Mouse (Mus musculus): ENCODE data around the gene Gpt2.

The Gpt2 gene

DNA sequence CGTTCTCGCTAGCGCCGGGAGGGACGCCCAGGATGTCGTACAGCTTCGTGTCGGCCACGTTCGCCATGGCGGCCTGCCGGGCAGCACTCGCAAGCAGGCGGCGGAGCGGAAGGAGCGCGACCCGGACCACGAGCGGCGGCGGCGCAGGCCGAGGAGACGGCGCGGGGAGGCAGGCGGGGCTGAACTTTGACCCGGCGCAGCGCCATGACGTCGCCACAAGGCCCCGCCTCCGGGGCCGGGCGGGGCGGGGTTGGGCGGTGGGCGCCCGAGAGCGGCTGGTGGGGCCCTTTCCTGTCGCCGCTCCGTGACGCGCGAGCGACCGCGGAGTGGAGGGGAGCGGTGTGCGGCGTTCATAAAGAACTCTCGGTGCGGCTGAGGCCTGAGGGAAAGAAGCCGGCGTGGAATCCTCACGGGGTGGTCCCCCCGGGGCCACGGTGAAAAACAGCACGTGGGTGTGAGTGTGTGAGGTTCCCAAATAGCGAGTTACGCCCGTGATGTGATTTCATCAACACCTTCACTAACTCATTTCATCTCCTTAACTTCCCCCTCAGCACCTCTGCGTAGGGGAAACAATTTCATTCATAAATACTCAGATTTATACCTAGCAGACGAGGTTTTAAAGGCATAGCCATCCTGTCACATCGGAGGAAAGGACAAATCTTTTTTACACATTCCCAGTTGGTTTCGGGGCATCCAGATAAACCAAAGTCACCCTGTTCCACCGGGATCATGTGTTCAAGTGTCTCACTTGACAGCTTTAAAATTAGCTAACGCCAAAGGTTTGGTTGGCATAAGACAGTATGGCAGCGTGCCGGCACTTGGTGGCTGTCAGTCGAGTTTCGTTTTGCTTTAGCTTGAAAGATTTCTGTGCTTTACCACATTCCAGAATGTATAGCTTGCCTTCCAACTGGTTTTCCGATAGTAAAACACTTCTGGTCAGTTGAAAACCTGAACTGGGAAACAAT is 63.1 kb downstream of the Gpt2 start, which contains the start of gene Dnaja2:
Dnaja2 (minus strand) TSS at position 164 of the 965 bp plus-strand sequence.
- in situ Hi-C loops (cut with MboI; ENCODE audit: low pct_unique_long_range_greater_than_20kb in 1 of 2, low sequenced_read_pairs in 2 of 2, unreplicated experiment in 1 of 2) = no loop called here

DNA sequence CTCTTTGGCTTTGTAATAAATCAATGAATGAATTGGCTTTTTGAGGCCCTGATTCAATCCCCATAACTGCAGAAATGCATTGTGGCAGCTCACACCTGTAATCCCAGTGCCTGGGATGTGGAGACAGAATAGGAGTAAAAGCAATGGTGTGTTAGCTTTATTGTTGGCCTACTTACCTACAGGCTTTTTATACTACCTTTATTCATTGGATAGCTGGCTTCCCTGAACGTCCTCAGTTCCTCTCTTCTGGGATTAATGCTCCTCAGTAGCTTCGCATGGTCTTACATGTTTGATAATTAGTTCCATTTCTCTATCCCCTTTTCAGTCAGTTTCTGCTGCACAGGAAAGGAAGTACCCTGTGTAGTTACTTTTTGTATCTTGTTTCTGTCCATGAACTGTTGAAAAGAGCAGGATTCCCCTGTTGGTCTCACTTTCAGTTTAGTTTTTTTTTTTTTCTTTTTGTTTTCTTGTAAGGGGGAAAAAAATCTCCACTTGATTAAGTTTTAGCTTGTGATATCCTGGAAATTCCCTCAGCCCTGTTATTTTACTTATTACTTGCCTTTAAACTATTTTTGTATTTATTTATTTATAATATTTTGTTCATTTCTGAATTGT is 64.7 kb downstream of the Gpt2 start:
- in situ Hi-C loops (cut with MboI; ENCODE audit: low pct_unique_long_range_greater_than_20kb in 1 of 2, low sequenced_read_pairs in 2 of 2, unreplicated experiment in 1 of 2) = no loop called here

DNA sequence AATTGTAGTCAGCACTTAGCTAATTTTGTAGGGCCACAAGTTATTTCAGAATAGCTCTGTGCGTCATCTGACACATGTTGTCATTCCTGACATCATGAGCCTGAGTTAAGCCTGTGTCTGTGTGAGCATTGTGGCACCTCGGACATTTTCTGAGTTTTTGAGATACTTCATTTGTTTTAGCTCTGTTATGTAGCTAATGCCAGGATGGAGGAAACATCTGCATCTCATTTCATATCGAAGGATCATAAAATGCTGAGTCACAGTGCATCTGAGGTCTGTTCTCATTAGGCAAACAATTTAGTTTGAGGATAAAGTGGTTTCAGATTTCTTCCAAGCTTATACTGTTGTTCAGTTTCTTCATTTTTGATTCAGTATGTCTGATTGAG is 65.2 kb downstream of the Gpt2 start:
- in situ Hi-C loops (cut with MboI; ENCODE audit: low pct_unique_long_range_greater_than_20kb in 1 of 2, low sequenced_read_pairs in 2 of 2, unreplicated experiment in 1 of 2) = no loop called here

DNA sequence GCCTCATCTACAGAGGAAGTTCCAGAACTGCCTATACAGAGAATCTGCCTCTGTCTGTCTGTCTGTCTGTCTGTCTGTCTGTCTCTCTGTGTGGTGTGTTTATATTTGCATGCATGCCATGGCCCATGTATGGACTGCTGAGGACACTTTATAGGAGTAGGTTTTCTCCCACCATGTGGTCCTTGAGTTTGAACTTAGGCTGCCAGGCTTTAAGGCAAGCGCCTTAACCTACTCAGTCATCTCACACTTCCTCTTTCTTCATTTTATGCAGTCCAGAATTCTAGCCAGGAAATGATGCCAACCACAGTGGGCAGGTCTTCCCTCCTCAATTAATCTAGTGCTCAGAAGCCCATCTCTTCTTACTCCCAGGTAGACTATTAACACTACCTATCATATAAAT is 66.8 kb downstream of the Gpt2 start:
- in situ Hi-C loops (cut with MboI; ENCODE audit: low pct_unique_long_range_greater_than_20kb in 1 of 2, low sequenced_read_pairs in 2 of 2, unreplicated experiment in 1 of 2) = no loop called here

DNA sequence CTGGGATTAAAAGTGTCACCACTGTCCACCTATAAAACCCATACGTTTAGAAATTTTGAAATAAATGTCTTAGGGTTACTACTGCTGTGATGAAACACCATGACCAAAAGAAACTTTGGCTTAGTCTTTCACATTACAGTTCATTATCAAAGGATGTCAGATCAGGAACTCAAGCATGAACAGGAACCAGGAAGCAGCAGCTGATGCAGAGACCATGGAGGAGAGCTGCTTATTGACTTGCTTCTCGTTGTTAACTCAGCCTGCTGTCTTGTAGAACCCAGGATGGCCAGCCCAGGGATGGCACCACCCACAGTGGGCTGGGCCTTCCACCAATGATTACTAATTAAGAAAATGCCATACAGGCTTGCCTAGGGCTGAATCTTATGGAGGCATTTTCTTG is 67.6 kb downstream of the Gpt2 start:
- in situ Hi-C loops (cut with MboI; ENCODE audit: low pct_unique_long_range_greater_than_20kb in 1 of 2, low sequenced_read_pairs in 2 of 2, unreplicated experiment in 1 of 2) = no loop called here

DNA sequence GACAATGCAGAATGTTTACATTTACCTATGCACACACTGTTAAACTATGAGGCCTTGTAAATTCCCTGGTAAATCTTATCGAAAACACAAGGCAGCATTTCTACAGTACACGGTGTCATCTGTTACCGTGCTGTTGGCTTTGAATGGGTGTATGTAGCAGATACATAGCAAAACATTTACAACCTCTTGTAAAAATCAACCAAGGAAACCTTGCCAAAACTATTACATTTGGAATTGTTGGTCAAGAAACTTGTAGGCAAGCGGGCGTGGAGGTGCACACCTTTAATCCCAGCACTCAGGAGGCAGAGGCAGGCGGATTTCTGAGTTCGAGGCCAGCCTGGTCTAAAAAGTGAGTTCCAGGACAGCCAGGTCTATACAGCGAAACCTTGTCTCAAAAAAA is 71.0 kb downstream of the Gpt2 start:
- in situ Hi-C loops (cut with MboI; ENCODE audit: low pct_unique_long_range_greater_than_20kb in 1 of 2, low sequenced_read_pairs in 2 of 2, unreplicated experiment in 1 of 2) = no loop called here

DNA sequence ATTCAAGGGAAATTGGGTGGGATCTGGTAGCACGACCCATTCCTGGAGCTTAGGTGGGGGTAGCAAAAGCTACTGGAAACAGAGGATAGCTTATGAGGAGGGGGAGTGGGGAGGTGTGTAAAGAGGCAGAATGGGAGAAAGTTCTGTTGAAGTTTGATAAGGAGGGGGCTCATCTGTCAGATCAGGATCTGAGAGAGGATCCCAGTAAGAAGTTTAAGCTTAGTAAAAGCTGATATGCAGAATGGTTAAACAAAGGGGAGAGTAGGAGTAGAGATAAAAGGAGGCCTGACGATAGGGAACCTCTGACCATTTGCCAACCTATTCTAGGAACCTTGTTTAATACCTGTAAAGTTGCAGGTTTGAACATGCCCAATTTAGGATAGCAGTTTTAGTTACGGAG is 72.8 kb downstream of the Gpt2 start:
- in situ Hi-C loops (cut with MboI; ENCODE audit: low pct_unique_long_range_greater_than_20kb in 1 of 2, low sequenced_read_pairs in 2 of 2, unreplicated experiment in 1 of 2) = no loop called here

DNA sequence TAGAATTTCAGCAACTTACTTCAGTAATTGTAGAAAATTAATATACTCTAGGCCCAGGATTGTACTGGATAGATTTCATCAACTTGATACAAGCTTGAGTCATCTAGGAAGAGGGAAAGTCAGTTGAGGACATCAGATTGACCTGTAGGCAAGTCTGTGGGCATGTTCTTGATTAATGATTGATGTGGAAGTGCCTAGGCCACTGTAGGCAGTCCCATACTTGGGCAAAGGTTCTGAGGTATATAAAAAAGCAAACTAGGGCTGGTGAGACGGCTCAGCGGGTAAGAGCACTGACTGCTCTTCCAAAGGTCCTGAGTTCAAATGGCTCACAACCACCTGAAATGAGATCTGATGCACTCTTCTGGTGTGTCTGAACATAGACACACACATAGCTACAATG is 75.4 kb downstream of the Gpt2 start:
- in situ Hi-C loops (cut with MboI; ENCODE audit: low pct_unique_long_range_greater_than_20kb in 1 of 2, low sequenced_read_pairs in 2 of 2, unreplicated experiment in 1 of 2) = no loop called here

DNA sequence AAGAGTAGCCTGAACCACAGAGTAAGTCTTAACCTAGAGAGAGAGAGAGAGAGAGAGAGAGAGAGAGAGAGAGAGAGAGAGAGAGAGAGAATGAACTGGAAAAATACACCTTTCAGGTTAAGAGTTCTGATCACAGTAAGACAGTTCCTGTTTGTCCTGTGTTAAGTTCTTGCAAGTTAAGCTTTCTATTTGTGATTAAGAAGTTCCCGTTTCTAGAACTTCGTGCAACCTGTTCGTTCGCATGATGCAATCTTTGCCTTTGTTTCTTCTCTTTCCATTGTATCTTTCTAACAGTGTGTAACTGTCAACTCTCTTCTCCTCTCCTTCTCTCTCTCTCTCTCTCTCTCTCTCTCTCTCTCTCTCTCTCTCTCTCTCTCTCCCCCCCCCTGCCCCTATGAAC is 78.1 kb downstream of the Gpt2 start:
- in situ Hi-C loops (cut with MboI; ENCODE audit: low pct_unique_long_range_greater_than_20kb in 1 of 2, low sequenced_read_pairs in 2 of 2, unreplicated experiment in 1 of 2) = no loop called here

DNA sequence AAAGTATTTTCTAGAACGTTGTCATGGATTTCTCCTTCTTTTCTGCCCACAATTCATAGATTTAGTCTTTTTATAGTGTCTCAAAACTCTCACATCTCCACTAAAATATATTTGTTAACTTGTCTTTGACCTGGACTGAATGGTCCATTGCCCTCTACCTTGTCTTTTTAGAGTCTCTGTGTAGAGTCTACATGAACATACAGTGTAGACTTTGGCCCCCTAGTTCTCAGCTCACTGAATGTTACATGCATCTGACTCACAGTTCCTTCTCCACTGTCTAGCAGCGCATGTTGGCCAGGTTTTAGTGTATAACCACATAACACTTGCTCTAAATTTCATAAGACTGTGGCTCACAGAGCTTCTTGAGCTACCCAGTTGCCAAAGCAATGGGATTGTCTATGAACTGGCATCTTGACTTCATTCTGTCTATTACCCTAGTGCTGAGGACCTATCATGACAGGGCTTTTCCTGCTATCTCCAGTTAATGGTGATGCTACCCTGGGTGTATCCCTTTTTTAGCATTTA is 81.7 kb downstream of the Gpt2 start:
- in situ Hi-C loops (cut with MboI; ENCODE audit: low pct_unique_long_range_greater_than_20kb in 1 of 2, low sequenced_read_pairs in 2 of 2, unreplicated experiment in 1 of 2) = no loop called here
